Mouse (Mus musculus): Measurements from ENCODE around the gene Lpp. TPM values are rescaled to one million over a fixed set of nuclear protein-coding genes. Genes with fewer than 3 reads are reported as not detected.

Lpp gene
- total and polyA plus RNA-seq, 3 experiments = 7.7 to 25.1 (median 23.6) TPM

- no peaks in the 10 kb centered on the region; the same call in 1 of the 2 replicates for H3K4me1 ChIP-seq (ENCODE audit: control insufficient read depth, insufficient read depth, low read length)
- DNase-seq = no peak
- TF ChIP-seq POLR2A (IDR thresholded peaks at IDR 0.05; ENCODE audit: insufficient read depth, low read depth, low read length) (no peak), CTCF (IDR thresholded peaks at IDR 0.05) (no peak), EP300 (IDR thresholded peaks at IDR 0.05; ENCODE audit: insufficient read depth, low read depth, low read length) (no peak)
- WGBS = 77% methylated on average over 3 of the region's 3 CpGs
- H3K9ac ChIP-seq (ENCODE audit: low read depth, low read length) = no peak overlapping the region
- no peaks in the 10 kb centered on the region for H3K27me3 ChIP-seq (ENCODE audit: control insufficient read depth, insufficient read depth, low read length)
- intact Hi-C loops (cut with DNase I) = no loop called here
- H3K27ac ChIP-seq = no peak overlapping the region
- H3K79me2 ChIP-seq (replicated peaks; ENCODE audit: control insufficient read depth, insufficient read depth, low read length) = no peaks in the 10 kb centered on the region
- no peak overlapping the region for H3K4me3 ChIP-seq
- no peaks in the 10 kb centered on the region for H3K36me3 ChIP-seq (ENCODE audit: control insufficient read depth, insufficient read depth, low read length)
Measured at GRCm38 (mm10) chr16:24816621-24817020, 423.3 kb downstream of the Lpp start.

GRCm38 (mm10) chr16:24817381-24817780 lies 424.1 kb downstream of the Lpp start:
- Histone ChIP-seq H3K4me3 (no peak overlapping the region), H3K9ac (ENCODE audit: low read depth, low read length) (no peak overlapping the region), H3K27ac (no peak overlapping the region), H3K79me2 (replicated peaks; ENCODE audit: control insufficient read depth, insufficient read depth, low read length) (no peaks in the 10 kb centered on the region), H3K4me1 (ENCODE audit: control insufficient read depth, insufficient read depth, low read length) (no peaks in the 10 kb centered on the region; the same call in 1 of the 2 replicates), H3K27me3 (ENCODE audit: control insufficient read depth, insufficient read depth, low read length) (no peaks in the 10 kb centered on the region), H3K36me3 (ENCODE audit: control insufficient read depth, insufficient read depth, low read length) (no peaks in the 10 kb centered on the region)
- no peak for TF ChIP-seq POLR2A (IDR thresholded peaks at IDR 0.05; ENCODE audit: insufficient read depth, low read depth, low read length)
- TF ChIP-seq EP300 (IDR thresholded peaks at IDR 0.05; ENCODE audit: insufficient read depth, low read depth, low read length) = no peak
- TF ChIP-seq CTCF (IDR thresholded peaks at IDR 0.05) = no peak
- intact Hi-C loops (cut with DNase I) = no loop called here
- DNase-seq = no peak
- 97% methylated on average over 3 of the region's 3 CpGs for WGBS

- H3K9ac ChIP-seq (ENCODE audit: low read depth, low read length) = no peak overlapping the region
- intact Hi-C loops (cut with DNase I) = no loop called here
- H3K36me3 ChIP-seq (ENCODE audit: control insufficient read depth, insufficient read depth, low read length) = no peaks in the 10 kb centered on the region
- DNase-seq = no peak
- no peak overlapping the region for H3K27ac ChIP-seq
- TF ChIP-seq POLR2A (IDR thresholded peaks at IDR 0.05; ENCODE audit: insufficient read depth, low read depth, low read length) (no peak), CTCF (IDR thresholded peaks at IDR 0.05) (peak; percentile 61)
- no peaks in the 10 kb centered on the region for H3K27me3 ChIP-seq (ENCODE audit: control insufficient read depth, insufficient read depth, low read length)
- no peaks in the 10 kb centered on the region for H3K79me2 ChIP-seq (replicated peaks; ENCODE audit: control insufficient read depth, insufficient read depth, low read length)
- 77% methylated on average over 4 of the region's 4 CpGs for WGBS
- H3K4me1 ChIP-seq (ENCODE audit: control insufficient read depth, insufficient read depth, low read length) = no peaks in the 10 kb centered on the region; the same call in 1 of the 2 replicates
- no peak overlapping the region for H3K4me3 ChIP-seq
Measured at GRCm38 (mm10) chr16:24819127-24819526, 425.8 kb downstream of the Lpp start.

- 88% methylated on average over 5 of the region's 5 CpGs for WGBS
- intact Hi-C loops (cut with DNase I) = no loop called here
Measured at GRCm38 (mm10) chr16:24822182-24822875, 429.0 kb downstream of the Lpp start.

DNA sequence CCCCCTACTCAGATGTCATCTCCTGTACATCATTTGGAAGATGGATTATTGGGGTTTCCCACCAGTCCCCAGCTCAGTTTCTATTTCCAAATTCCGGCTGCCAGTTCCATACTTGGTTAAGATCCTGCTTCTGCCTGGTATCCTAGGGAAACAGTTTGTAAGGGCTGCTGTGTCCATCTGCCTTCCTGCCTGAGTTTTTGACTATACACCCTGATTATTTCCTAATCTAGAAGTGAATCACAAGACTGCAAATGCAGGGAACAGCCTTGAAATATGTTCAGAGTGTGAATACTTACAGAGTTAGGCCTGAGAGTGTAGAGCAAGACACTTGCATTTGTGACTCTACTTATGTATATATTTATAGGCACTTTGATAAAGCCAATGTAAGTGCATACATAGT lies 429.6 kb downstream of the Lpp start:
- WGBS = 98% methylated on average over 1 of the region's 1 CpGs
- Histone ChIP-seq H3K79me2 (replicated peaks; ENCODE audit: control insufficient read depth, insufficient read depth, low read length) (no peaks in the 10 kb centered on the region), H3K27me3 (ENCODE audit: control insufficient read depth, insufficient read depth, low read length) (no peaks in the 10 kb centered on the region), H3K4me3 (no peak overlapping the region), H3K36me3 (ENCODE audit: control insufficient read depth, insufficient read depth, low read length) (peaks cover 2% of the 10 kb centered on the region), H3K27ac (no peak overlapping the region), H3K4me1 (ENCODE audit: control insufficient read depth, insufficient read depth, low read length) (peaks cover 2% of the 10 kb centered on the region), H3K9ac (ENCODE audit: low read depth, low read length) (no peak overlapping the region)
- intact Hi-C loops (cut with DNase I) = no loop called here
- no peak for DNase-seq
- no peak for TF ChIP-seq POLR2A (IDR thresholded peaks at IDR 0.05; ENCODE audit: insufficient read depth, low read depth, low read length)
- no peak for TF ChIP-seq CTCF (IDR thresholded peaks at IDR 0.05)
- TF ChIP-seq EP300 (IDR thresholded peaks at IDR 0.05; ENCODE audit: insufficient read depth, low read depth, low read length) = no peak

More at GRCm38 (mm10) chr16:24822182-24822875, 429.0 kb downstream of the Lpp start:
- Histone ChIP-seq H3K9ac (ENCODE audit: low read depth, low read length) (no peak overlapping the region), H3K4me1 (ENCODE audit: control insufficient read depth, insufficient read depth, low read length) (peaks cover 2% of the 10 kb centered on the region), H3K36me3 (ENCODE audit: control insufficient read depth, insufficient read depth, low read length) (peaks cover 2% of the 10 kb centered on the region), H3K79me2 (replicated peaks; ENCODE audit: control insufficient read depth, insufficient read depth, low read length) (no peaks in the 10 kb centered on the region), H3K4me3 (no peak overlapping the region), H3K27me3 (ENCODE audit: control insufficient read depth, insufficient read depth, low read length) (no peaks in the 10 kb centered on the region), H3K27ac (no peak overlapping the region)
- TF ChIP-seq EP300 (IDR thresholded peaks at IDR 0.05; ENCODE audit: insufficient read depth, low read depth, low read length) (no peak), CTCF (IDR thresholded peaks at IDR 0.05) (peak; percentile 45)
- DNase-seq = no peak

GRCm38 (mm10) chr16:24826390-24826789 lies 433.1 kb downstream of the Lpp start:
- H3K27me3 ChIP-seq (ENCODE audit: control insufficient read depth, insufficient read depth, low read length) = no peaks in the 10 kb centered on the region
- no peak overlapping the region for H3K4me3 ChIP-seq
- H3K27ac ChIP-seq = no peak overlapping the region
- H3K9ac ChIP-seq (ENCODE audit: low read depth, low read length) = no peak overlapping the region
- 76% methylated on average over 4 of the region's 4 CpGs for WGBS
- H3K4me1 ChIP-seq (ENCODE audit: control insufficient read depth, insufficient read depth, low read length) = peaks cover 2% of the 10 kb centered on the region
- no peaks in the 10 kb centered on the region for H3K79me2 ChIP-seq (replicated peaks; ENCODE audit: control insufficient read depth, insufficient read depth, low read length)
- DNase-seq = peak in 1 of 2 experiments; percentile 11
- H3K36me3 ChIP-seq (ENCODE audit: control insufficient read depth, insufficient read depth, low read length) = peaks cover 2% of the 10 kb centered on the region
- TF ChIP-seq CTCF (IDR thresholded peaks at IDR 0.05) (no peak), POLR2A (IDR thresholded peaks at IDR 0.05; ENCODE audit: insufficient read depth, low read depth, low read length) (no peak), EP300 (IDR thresholded peaks at IDR 0.05; ENCODE audit: insufficient read depth, low read depth, low read length) (no peak)
- intact Hi-C loops (cut with DNase I) = no loop called here
